Comparison of ENCODE assay signal across 8 mouse cellular contexts in genomic region chrX:160135719-160136118, GRCm38 (mm10). TPM values are rescaled to one million over a fixed set of nuclear protein-coding genes. Genes with fewer than 3 reads are reported as not detected.
DNase-seq lines count a peak whose midpoint lies in the region; ATAC-seq and TF ChIP-seq lines count a peak whose summit lies in the region.

No protein-coding gene starts in this region.

- H3K27ac ChIP-seq in lung, embryonic 14.5 days (ENCODE audit: low read depth): no peak overlapping the region
- H3K27ac ChIP-seq in intestine, embryonic 15.5 days: no peak overlapping the region
- H3K27ac ChIP-seq in neural tube, embryonic 13.5 days (replicated peaks): no peak overlapping the region

- no peak for DNase-seq in lung, embryonic 14.5 days
- DNase-seq in lung, postnatal 14 days: no peak
- peak; percentile 49 for DNase-seq in embryo, embryonic 10.5 days (ENCODE audit: low spot score)
- DNase-seq in left cerebral cortex, adult 11 months (ENCODE audit: low spot score): no peak
- no peak for DNase-seq in c-Kit-positive CD71-positive TER-119-positive erythroid progenitor cells, embryonic 14.5 days (ENCODE audit: low spot score)

- no peak overlapping the region for H3K9ac ChIP-seq in lung, embryonic 14.5 days
- no peak overlapping the region for H3K9ac ChIP-seq in intestine, embryonic 15.5 days
- H3K9ac ChIP-seq in neural tube, embryonic 13.5 days: no peak overlapping the region

- no peak for TF ChIP-seq CTCF in lung, embryonic 14.5 days (IDR thresholded peaks at IDR 0.05; ENCODE audit: low read depth)

- H3K9me3 ChIP-seq in lung, embryonic 14.5 days (ENCODE audit: low read depth, low read length): no peaks in the 10 kb centered on the region
- no peaks in the 10 kb centered on the region for H3K9me3 ChIP-seq in intestine, embryonic 15.5 days
- H3K9me3 ChIP-seq in neural tube, embryonic 13.5 days: no peaks in the 10 kb centered on the region

- peak overlapping the region; percentile 56 for H3K4me3 ChIP-seq in lung, embryonic 14.5 days (ENCODE audit: low read depth, low read length)
- H3K4me3 ChIP-seq in intestine, embryonic 15.5 days (replicated peaks): 0 out of 2 replicates have a peak overlapping the region, but pooled peaks have one; percentile 12
- peak overlapping the region; percentile 62; the same call in 1 of the 2 replicates for H3K4me3 ChIP-seq in neural tube, embryonic 13.5 days

- no peaks in the 10 kb centered on the region for H3K4me1 ChIP-seq in lung, embryonic 14.5 days (ENCODE audit: insufficient read depth)
- no peaks in the 10 kb centered on the region for H3K4me1 ChIP-seq in intestine, embryonic 15.5 days (replicated peaks)
- H3K4me1 ChIP-seq in neural tube, embryonic 13.5 days (replicated peaks): peaks cover 18% of the 10 kb centered on the region

- no peak for ATAC-seq in lung, embryonic 14.5 days (ENCODE audit: insufficient read depth)
- no peak for ATAC-seq in intestine, embryonic 15.5 days
- no peak for ATAC-seq in neural tube, embryonic 13.5 days (ENCODE audit: low read depth)
- ATAC-seq in monocyte, adult 5-6 weeks (replicated peaks; ENCODE audit: insufficient number of reproducible peaks, low FRiP score, low TSS enrichment, poor library complexity, severe bottlenecking): no peak

- peaks cover 10% of the 10 kb centered on the region; the same call in 1 of the 2 replicates for H3K36me3 ChIP-seq in lung, embryonic 14.5 days (ENCODE audit: insufficient read depth)
- H3K36me3 ChIP-seq in intestine, embryonic 15.5 days: no peaks in the 10 kb centered on the region
- peaks cover 4% of the 10 kb centered on the region; the same call in 1 of the 2 replicates for H3K36me3 ChIP-seq in neural tube, embryonic 13.5 days

- peak overlapping the region; percentile 67 for H3K4me2 ChIP-seq in lung, embryonic 14.5 days
- H3K4me2 ChIP-seq in intestine, embryonic 15.5 days (replicated peaks): peak overlapping the region; percentile 57; the same call in 1 of the 2 replicates
- H3K4me2 ChIP-seq in neural tube, embryonic 13.5 days: peak overlapping the region; percentile 59

- WGBS in lung, embryonic 14.5 days: 25% methylated on average over 6 of the region's 6 CpGs
- 50% methylated on average over 6 of the region's 6 CpGs for WGBS in intestine, embryonic 15.5 days
- WGBS in neural tube, embryonic 13.5 days: 23% methylated on average over 6 of the region's 6 CpGs

- H3K27me3 ChIP-seq in lung, embryonic 14.5 days (ENCODE audit: insufficient read depth, low read length): no peaks in the 10 kb centered on the region
- no peaks in the 10 kb centered on the region for H3K27me3 ChIP-seq in intestine, embryonic 15.5 days (replicated peaks)
- peaks cover 3% of the 10 kb centered on the region; the same call in 1 of the 2 replicates for H3K27me3 ChIP-seq in neural tube, embryonic 13.5 days

RNA-seq across cellular contexts. Expression of gene Pdha1, which starts 2.5 kb away (rescaled TPM):
- polyA plus RNA-seq in lung, embryonic 14.5 days (2014; fragmentation: Nextera tagmentation; extraction: Ambion mirVana): 121 and 123 TPM in 2 replicates
- 141 and 145 TPM in 2 replicates for polyA plus RNA-seq in intestine, embryonic 15.5 days (2015; fragmentation: Nextera tagmentation; extraction: Ambion mirVana)
- 120 and 127 TPM in 2 replicates for polyA plus RNA-seq in neural tube, embryonic 13.5 days (2015; fragmentation: Nextera tagmentation; extraction: Ambion mirVana)
- total RNA-seq in monocyte, adult 5-6 weeks (2017): 171 to 244 TPM (median 237 TPM) in 3 replicates

Comparison
In these comparisons a context has a peak if more than half of its experiments do, and no peak if none do; other contexts are left out.
1. H3K4me3 ChIP-seq: peak in every context shown above with its lines; median percentile 62 in neural tube, embryonic 13.5 days; 56 in lung, embryonic 14.5 days; 12 in intestine, embryonic 15.5 days.